Mouse (Mus musculus): Measurements from ENCODE around the gene Sost. TPM values are rescaled to one million over a fixed set of nuclear protein-coding genes. Genes with fewer than 3 reads are reported as not detected.
"Not testable (repeated sequence)": the region's sequence is repeated elsewhere in the genome, so short reads cannot be mapped to it uniquely, and the experiment has no call there.

Gene Sost
- not detected in 2 replicates for total RNA-seq (2015; ENCODE audit: low replicate concordance)
- total RNA-seq (2017; ENCODE audit: low replicate concordance): not detected in 2 replicates

GRCm38 (mm10) chr11:101966965-101967614 lies at the start of gene Sost:
Gene Sost, minus strand, starts transcription at chr11:101967015.
- no peak for ATAC-seq (replicated peaks; ENCODE audit: low FRiP score, poor library complexity, severe bottlenecking)

DNA sequence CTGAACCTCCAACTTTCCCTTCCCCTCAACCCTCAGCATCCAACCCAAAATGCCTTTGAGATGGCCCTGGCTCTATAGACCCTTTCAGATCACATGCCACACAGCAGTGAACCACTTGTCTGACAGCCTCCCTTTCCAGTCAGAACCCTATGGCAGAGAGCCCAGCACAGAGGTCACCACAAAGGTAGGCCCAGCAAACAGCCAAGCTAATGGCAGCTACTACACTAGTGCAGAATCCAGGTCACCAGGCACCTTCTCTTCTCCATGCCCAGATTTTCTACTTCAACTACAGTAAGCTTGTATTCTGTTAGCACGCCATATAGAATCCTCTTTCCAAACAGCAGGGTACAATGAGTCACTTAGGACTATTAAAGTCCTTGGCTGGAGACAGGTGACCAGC lies 49.3 kb upstream of the Sost start:
- no peak for ATAC-seq (replicated peaks; ENCODE audit: low FRiP score, poor library complexity, severe bottlenecking)

DNA sequence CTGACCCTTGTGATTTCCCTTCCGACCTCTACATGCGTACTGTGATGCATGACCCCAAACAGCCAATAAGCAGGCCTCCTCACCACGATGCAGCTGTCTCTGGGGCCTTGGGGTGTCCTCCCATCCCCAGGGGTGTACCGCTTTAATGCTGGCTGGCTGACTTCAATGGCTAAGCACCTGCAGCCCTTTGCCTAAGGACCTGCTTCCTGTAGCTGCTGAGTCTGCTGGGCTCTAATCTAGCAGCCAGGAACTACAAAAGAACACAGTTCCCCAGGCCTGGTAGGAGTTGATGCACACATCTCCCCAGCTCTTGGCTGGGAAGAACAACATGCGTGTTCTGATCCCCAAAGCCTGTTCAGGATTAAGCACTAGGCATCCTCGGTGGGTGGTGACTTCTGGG lies 48.7 kb upstream of the Sost start:
- ATAC-seq (replicated peaks; ENCODE audit: low FRiP score, poor library complexity, severe bottlenecking): no peak

DNA sequence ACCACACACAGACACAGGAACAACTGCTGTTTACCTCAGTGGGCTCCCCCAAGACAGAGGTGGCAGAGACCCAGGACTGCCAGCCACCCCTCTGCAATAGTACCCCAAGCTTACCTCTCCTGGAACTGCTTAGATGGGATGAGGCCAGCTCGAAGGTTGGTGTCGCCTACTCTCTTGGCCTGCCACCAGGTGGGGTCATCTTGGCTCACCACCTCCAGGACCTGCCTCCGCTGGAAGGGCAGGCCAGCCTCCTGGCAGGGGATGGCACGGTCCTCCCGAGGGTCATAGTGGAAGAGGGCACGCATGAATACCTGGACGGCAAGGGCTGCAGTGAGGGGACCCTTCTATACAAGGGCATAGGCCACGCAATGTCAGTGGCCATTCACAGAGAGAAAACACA lies 46.4 kb upstream of the Sost start:
- no peak for ATAC-seq (replicated peaks; ENCODE audit: low FRiP score, poor library complexity, severe bottlenecking)

GRCm38 (mm10) chr11:102011510-102011909 lies 44.7 kb upstream of the Sost start:
- ATAC-seq (replicated peaks; ENCODE audit: low FRiP score, poor library complexity, severe bottlenecking): no peak

DNA sequence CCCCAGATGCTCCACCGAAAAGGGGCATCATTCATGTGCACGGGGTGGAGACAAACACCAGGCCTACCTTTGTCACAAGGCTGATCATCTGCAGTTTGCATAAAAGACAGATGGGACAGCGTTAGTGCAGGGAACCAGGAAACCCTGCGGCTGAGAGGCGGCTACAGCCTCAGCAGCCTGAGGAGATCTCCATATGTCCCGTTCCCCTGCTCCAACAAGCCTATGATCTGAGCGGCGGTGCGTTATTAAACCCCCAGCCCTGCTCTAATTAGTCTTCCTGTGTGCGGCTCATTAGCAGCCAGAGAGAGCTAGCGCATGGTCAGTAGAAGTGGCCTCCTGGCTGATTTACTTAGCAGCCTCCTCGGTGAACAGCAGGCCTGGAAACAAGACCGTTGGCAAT lies 43.3 kb upstream of the Sost start:
- no peak for ATAC-seq (replicated peaks; ENCODE audit: low FRiP score, poor library complexity, severe bottlenecking)

- ATAC-seq (replicated peaks; ENCODE audit: low FRiP score, poor library complexity, severe bottlenecking): no peak
These were observed 42.3 kb upstream of the Sost start for GRCm38 (mm10) chr11:102008954-102009637.

DNA sequence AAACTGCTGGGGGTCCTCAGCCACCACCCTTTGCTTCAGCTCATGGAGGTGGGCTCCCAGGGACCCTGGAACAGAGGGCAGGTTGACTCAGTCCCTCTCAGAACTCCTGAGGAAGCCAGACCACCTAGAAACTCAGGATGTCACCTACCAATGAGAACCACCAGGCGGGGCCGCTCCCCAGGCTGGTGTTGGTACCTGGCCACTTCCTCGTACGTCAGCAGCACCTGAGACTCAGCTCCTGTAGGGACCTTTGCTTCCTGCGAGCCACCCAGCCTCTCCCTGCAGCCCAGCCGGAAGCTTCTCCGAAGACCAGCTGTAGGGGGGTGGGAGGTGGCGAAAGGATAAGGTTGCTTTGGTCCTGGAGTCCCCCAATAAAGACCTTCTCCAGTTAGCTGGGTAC lies 41.6 kb upstream of the Sost start:
- no peak for ATAC-seq (replicated peaks; ENCODE audit: low FRiP score, poor library complexity, severe bottlenecking)

DNA sequence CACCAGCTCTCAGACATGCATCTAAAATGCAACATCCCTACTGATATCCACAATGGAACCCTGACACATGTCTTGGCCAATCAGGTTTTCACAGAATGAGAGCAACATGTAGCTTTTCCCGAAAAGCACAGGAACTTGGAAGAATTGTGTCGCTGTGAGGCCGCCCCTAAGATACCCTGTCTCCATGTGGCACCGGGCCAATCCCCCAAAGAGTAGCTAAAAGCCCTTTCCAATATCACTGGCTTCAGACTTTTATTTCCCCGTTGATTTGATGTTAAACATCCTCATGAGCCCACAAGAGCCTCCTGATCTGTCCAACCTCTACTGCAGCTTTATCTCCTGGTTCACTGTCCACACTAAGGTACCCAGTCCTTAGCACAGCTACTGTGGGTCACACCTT lies 39.9 kb upstream of the Sost start:
- ATAC-seq (replicated peaks; ENCODE audit: low FRiP score, poor library complexity, severe bottlenecking): no peak

DNA sequence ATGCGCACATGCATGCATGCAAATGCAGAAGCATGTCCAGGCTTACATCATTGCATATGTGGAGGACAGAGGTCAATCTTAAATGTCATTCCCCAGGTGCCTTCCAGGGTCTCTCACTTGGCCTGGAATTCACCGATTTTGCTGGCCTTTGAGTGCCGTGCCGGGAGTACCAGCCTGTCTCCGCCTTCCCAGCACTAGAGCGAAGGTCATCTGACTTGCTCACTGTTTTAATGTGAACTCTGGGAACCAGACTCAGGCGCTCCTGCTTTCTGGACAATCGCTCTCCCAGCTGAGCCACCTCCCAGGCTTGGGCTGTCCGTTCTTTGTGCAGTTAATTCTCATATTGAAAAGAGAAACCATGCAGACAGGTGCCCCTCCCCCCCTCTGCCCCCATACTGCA lies 39.5 kb upstream of the Sost start:
- ATAC-seq (replicated peaks; ENCODE audit: low FRiP score, poor library complexity, severe bottlenecking): no peak

- no peak for ATAC-seq (replicated peaks; ENCODE audit: low FRiP score, poor library complexity, severe bottlenecking)
These were observed 37.4 kb upstream of the Sost start for GRCm38 (mm10) chr11:102004251-102004650.

GRCm38 (mm10) chr11:101999466-101999865 lies 32.7 kb upstream of the Sost start:
- ATAC-seq (replicated peaks; ENCODE audit: low FRiP score, poor library complexity, severe bottlenecking): no peak

- no peak for ATAC-seq (replicated peaks; ENCODE audit: low FRiP score, poor library complexity, severe bottlenecking)
These were observed 31.4 kb upstream of the Sost start for GRCm38 (mm10) chr11:101998258-101998657.

- ATAC-seq (replicated peaks; ENCODE audit: low FRiP score, poor library complexity, severe bottlenecking): no peak
These were observed 29.1 kb upstream of the Sost start for GRCm38 (mm10) chr11:101995938-101996337.

DNA sequence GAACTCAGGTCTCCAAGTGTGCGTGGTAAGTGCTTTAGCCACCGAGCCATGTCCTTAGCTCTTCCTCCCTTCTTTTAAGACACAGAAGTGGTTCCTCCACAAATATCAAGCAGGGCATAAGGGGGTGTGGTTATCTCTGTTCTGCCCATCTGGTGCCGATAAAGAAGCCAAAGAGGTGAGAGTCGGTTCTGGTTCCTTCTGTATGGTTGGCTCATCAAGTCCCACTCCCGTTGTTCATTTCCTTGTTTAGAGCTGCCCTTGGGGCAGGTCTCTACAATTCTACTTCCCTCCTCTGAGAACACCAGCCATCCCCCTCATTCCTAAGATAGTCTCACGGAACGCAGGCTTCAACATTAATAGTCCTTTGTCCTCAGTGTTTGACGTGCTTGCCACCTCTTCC lies 27.3 kb upstream of the Sost start:
- ATAC-seq (replicated peaks; ENCODE audit: low FRiP score, poor library complexity, severe bottlenecking): peak; percentile 99

GRCm38 (mm10) chr11:101992411-101992810 lies 25.6 kb upstream of the Sost start:
- no peak for ATAC-seq (replicated peaks; ENCODE audit: low FRiP score, poor library complexity, severe bottlenecking)

- ATAC-seq (replicated peaks; ENCODE audit: low FRiP score, poor library complexity, severe bottlenecking): no peak
These were observed 25.0 kb upstream of the Sost start for GRCm38 (mm10) chr11:101991813-101992212.

- ATAC-seq (replicated peaks; ENCODE audit: low FRiP score, poor library complexity, severe bottlenecking): no peak
These were observed 23.4 kb upstream of the Sost start for GRCm38 (mm10) chr11:101990244-101990643.

DNA sequence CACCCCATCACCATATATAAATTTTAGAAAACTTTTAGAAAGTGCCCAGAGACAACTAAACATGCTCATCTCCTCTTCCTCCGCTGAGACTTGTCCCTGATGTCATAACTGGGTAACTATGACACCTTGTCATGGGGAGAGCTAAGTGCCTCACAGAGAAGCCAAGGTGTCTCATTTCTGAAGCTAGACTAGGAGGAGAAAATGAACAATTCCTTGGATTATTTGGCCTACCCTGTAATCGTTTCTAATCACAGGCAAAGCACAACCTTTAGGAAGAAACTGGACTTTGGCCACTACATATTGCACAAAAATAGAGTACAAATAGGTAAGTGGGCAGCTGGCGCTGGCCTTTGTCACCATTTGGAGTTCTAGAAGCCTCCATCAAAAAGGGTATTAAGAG lies 20.1 kb upstream of the Sost start, which contains the start of gene Dusp3:
Gene Dusp3 (minus strand): TSS at position 101 of the 400 bp plus-strand sequence.
- no peak for ATAC-seq (replicated peaks; ENCODE audit: low FRiP score, poor library complexity, severe bottlenecking)

DNA sequence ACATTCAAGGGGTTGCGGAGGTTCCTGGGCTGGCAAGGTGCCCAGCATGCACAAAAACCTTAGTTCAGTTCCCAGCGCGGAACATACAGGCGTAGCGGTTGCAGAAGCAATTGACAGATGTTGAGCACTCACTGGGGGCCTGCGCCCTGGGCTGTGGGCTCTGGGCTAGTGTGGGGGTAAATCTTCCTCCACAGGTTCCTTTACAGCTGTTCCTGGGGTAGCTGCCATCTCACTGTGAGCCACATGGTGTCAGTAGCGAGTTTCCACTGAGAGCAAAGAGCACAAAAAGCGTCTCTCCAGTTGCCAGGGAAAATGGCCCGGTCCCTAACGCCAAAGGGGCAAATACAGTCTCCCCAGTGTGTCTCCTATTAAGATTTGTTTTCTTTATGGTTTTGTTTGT lies 19.2 kb upstream of the Sost start:
- peak; percentile 67 for ATAC-seq (replicated peaks; ENCODE audit: low FRiP score, poor library complexity, severe bottlenecking)

DNA sequence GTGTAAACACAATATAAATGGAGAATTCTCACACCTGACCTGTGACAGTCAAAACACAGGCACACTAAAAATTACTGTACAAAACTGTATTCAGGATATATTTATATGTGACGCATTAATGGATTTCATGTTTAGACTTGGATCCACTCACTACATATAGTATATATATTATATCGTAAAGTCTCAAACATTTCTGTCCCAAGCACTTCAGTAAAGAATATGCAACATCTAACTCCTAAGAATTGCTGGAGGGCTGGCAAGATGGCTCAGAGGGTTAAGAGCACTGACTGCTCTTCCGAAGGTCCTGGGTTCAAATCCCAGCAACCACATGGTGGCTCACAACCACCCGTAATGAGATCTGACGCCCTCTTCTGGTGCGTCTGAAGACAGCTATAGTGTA lies 18.6 kb upstream of the Sost start:
- not testable (repeated sequence) for ATAC-seq (replicated peaks; ENCODE audit: low FRiP score, poor library complexity, severe bottlenecking)
